Mouse (Mus musculus) spleen, adult 2 months (tissue): ENCODE results near the gene Dstn.

Source experiments
- CTCF ChIP-seq: fragments of 200-500 bp; IDR thresholded peaks from 2 replicates; pipeline ENCODE4 v1.5.1; 2011; ENCODE audit warnings: mild to moderate bottlenecking, inconsistent platforms; ENCODE audit not compliant: insufficient read depth, insufficient read length, insufficient replicate concordance; ENCODE audit errors: extremely low read depth
- POLR2A ChIP-seq: fragments of 200-500 bp; IDR thresholded peaks from 2 replicates; pipeline ENCODE4 v1.6.1; 2011; ENCODE audit warnings: low read depth, low read length, inconsistent platforms

DNA sequence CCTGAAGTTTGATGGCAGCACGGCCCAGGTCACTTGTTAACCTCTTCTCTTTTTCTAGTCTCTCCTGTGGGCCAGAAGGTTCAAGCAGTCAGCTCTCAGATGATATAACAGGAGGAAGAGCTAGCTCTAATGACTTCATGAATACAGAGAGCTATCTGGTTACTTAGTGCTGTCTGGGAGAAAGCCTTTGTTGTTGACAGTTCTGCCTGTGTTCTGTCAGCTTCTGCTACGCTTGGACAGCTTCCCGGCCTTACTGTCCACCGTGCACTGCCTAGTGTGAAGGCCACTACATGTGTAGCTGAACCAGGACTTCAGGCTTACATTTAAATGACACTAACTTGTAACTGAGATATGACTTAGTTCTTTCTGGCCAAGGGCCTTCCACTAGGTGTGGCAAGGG lies 33.3 kb downstream of the Dstn start:
- TF ChIP-seq CTCF (no peak), POLR2A (no peak)
